11 mouse cellular contexts compared by ENCODE assay signal in the genomic region with DNA sequence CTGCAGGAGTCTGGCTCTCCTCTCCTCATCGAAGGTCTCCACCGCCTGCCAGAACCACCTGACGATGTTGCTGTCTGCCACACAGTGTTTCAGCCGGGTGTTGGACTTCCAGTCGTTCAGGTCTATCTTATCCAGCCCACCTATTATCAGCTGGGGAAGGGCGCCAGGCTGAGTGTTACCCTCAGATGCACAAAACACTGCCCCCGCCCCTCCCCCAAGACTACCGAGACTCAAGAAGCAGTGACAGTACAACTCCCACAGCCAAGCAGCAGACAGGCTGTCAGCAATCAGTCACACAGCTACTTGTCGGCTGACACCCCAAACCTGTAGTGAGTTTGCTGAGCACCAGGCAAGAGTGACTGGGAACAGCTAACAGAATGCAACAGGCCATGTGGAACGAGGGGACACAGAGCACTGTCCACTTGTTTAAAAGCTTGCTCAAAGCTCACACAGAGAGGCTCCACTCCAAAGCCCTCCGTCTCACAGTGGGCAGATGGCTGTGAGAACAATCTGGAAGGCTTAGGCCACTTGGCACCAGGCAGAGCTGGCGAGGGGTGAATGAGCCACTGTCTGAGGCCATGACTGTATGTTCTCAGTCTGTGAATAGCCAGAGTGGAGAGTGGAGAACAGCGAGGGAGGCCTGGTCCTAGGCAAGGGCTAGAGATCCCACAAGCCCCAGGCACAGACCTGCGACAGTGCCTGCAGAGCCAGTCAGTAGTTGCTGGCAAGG.
DNase-seq lines count a peak whose midpoint lies in the region.
"Had no signal": no experiment of that assay in that cellular context is flagged by ENCODE, and none has a peak within 500 bp of the region (broad histone marks: within the 10 kb centered on the region; RNA-seq: fewer than 3 reads in every experiment).

No protein-coding gene starts in this region.

- intact Hi-C loops in heart, postnatal 36 days (cut with DNase I), result loop anchor here (5.0 kb wide), 1 partner anchor 185 kb away; no protein-coding TSS in a partner anchor

- DNase-seq in heart, adult 11 months, result peak; percentile 78
- no peak for DNase-seq in heart, postnatal 36 days
- DNase-seq in right cerebral cortex, adult 18-20 months, result peak; percentile 55
- DNase-seq in right cerebral cortex, postnatal 25 days, result no peak
- peak; percentile 38 to 52 for DNase-seq in frontal cortex, postnatal 14 days (ENCODE audit: low spot score in 2 of 2)
- DNase-seq in telencephalon, adult 2 months (ENCODE audit: low read depth, low spot score), result peak; percentile 49
- DNase-seq in urinary bladder, postnatal 36 days (ENCODE audit: low spot score in 2 of 2), result no peak
- DNase-seq in gastrocnemius, adult 8-10 months (ENCODE audit: low spot score in 2 of 2), result no peak
- DNase-seq: B cell, adult 2 months; gastrocnemius, adult 2 months; liver, postnatal 0 days had no signal

Comparison
In these comparisons a context has a peak if more than half of its experiments do, and no peak if none do; other contexts are left out.
1. DNase-seq: peak in heart, adult 11 months (single experiment), right cerebral cortex, adult 18-20 months (single experiment), frontal cortex, postnatal 14 days (2 of 2) and telencephalon, adult 2 months (single experiment); none in heart, postnatal 36 days (0 of 2), right cerebral cortex, postnatal 25 days (single experiment), urinary bladder, postnatal 36 days (0 of 2) and gastrocnemius, adult 8-10 months (0 of 2).